Mouse (Mus musculus): Measurements from ENCODE around the gene Rpl7a.

DNA sequence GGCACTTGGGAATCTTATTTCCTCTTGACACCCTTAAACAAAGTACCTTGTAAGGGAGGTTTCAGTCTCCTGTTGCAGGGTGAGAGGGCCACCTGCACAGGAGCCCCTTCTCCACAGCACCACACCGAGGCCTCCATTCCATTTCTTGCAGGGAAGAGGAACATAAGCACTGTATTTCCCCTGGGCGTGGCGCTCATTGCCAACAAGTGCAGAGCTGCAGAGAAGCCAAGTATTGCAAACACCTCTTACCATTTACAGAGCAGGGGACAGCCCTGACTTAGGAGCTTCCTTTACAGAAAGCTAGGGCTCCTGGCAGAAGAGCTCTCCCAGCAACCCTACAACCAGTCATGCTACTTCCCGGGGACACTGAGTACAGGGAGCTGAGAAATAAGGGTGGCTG is 41.6 kb downstream of the Rpl7a start:
- no peak for TF ChIP-seq MAX (IDR thresholded peaks at IDR 0.05; ENCODE audit: low read depth)
- no peak for TF ChIP-seq TCF3 (IDR thresholded peaks at IDR 0.05; ENCODE audit: insufficient read length, low read depth)
- TF ChIP-seq POLR2AphosphoS2 (IDR thresholded peaks at IDR 0.05; ENCODE audit: insufficient read length, low read depth), result no peak
- no peak for TF ChIP-seq POLR2A (IDR thresholded peaks at IDR 0.05; ENCODE audit: insufficient read length, low read depth)

Measured in myocyte (in vitro differentiated cells).